Mouse (Mus musculus) adrenal gland, postnatal 14 days (tissue): ENCODE measurements around the gene Dlx6. TPM values are rescaled to one million over a fixed set of nuclear protein-coding genes. Genes with fewer than 3 reads are reported as not detected.

ENCODE experiments used
- total RNA-seq: library from RNA; stranded (reverse); gene quantifications from 2 replicates; pipeline ENCODE4 v1.2.3, GENCODE M21; 2021

The Dlx6 gene
- total RNA-seq, 1 experiment from 2014 or later, result not detected

Other genes starting within 250 kb of the Dlx6 start
- 0.26 and 0.96 TPM in 2 replicates for gene Dlx5, start 18.8 kb downstream of the Dlx6 start, total RNA-seq
- 5.8 and 5.9 TPM in 2 replicates for gene Sdhaf3, start 92.7 kb downstream of the Dlx6 start, total RNA-seq